8 mouse cellular contexts compared by ENCODE assay signal in genomic region chr19:53037925-53038419, GRCm38 (mm10). TPM values are rescaled to one million over a fixed set of nuclear protein-coding genes. Genes with fewer than 3 reads are reported as not detected.
DNase-seq lines count a peak whose midpoint lies in the region; ATAC-seq and TF ChIP-seq lines count a peak whose summit lies in the region.

No protein-coding gene starts in this region.

- 0% methylated on average over 27 of the region's 28 CpGs for WGBS in limb, embryonic 11.5 days
- WGBS in neural tube, embryonic 14.5 days = 1% methylated on average over 28 of the region's 28 CpGs

- intact Hi-C loops in left cerebral cortex, postnatal 10 days (cut with DNase I) = loop anchor here (5.0 to 10.0 kb wide), 2 partner anchors 104 to 187 kb away; partner anchors contain the start of gene Add3

- H3K36me3 ChIP-seq in testis, adult 2 months (ENCODE audit: control insufficient read depth, insufficient read depth, low read length) = no peaks in the 10 kb centered on the region
- no peaks in the 10 kb centered on the region for H3K36me3 ChIP-seq in limb, embryonic 11.5 days (ENCODE audit: control insufficient read depth, insufficient read depth, low read length)
- H3K36me3 ChIP-seq in neural tube, embryonic 14.5 days (ENCODE audit: control insufficient read depth, insufficient read depth, low read length) = no peaks in the 10 kb centered on the region

- no peak for TF ChIP-seq POLR2A in testis, adult 2 months (IDR thresholded peaks at IDR 0.05; ENCODE audit: control insufficient read depth, low read depth, low read length)

- peaks cover 24% of the 10 kb centered on the region for H3K4me1 ChIP-seq in testis, adult 2 months (ENCODE audit: control insufficient read depth, insufficient read depth, low read length)
- peaks cover 9% of the 10 kb centered on the region for H3K4me1 ChIP-seq in limb, embryonic 11.5 days (ENCODE audit: control insufficient read depth, insufficient read depth, low read length)
- H3K4me1 ChIP-seq in neural tube, embryonic 14.5 days (ENCODE audit: control insufficient read depth, insufficient read depth, low read length) = peaks cover 11% of the 10 kb centered on the region

- peak overlapping the region; percentile 66 for H3K4me2 ChIP-seq in limb, embryonic 11.5 days (ENCODE audit: low read depth, severe bottlenecking)
- H3K4me2 ChIP-seq in neural tube, embryonic 14.5 days (ENCODE audit: low read depth, low read length) = peak overlapping the region; percentile 92

- H3K4me3 ChIP-seq in testis, adult 2 months (ENCODE audit: control insufficient read depth, low read depth, low read length) = peak overlapping the region; percentile 94
- H3K4me3 ChIP-seq in limb, embryonic 11.5 days (ENCODE audit: low read depth, low read length) = peak overlapping the region; percentile 93
- H3K4me3 ChIP-seq in neural tube, embryonic 14.5 days (ENCODE audit: low read depth, low read length) = peak overlapping the region; percentile 93

- peak overlapping the region; percentile 87 for H3K27ac ChIP-seq in testis, adult 2 months (ENCODE audit: control insufficient read depth, insufficient read depth, low read depth, low read length)
- 0 out of 2 replicates have a peak overlapping the region, but pooled peaks have one; percentile 75 for H3K27ac ChIP-seq in limb, embryonic 11.5 days (replicated peaks; ENCODE audit: low read depth, low read length)
- H3K27ac ChIP-seq in neural tube, embryonic 14.5 days (ENCODE audit: low read depth, low read length) = peak overlapping the region; percentile 87

- peak; percentile 39; the same call in 1 of the 2 replicates for ATAC-seq in cerebellum, adult (ENCODE audit: insufficient number of reproducible peaks, low FRiP score, low TSS enrichment)
- ATAC-seq in limb, embryonic 11.5 days (ENCODE audit: insufficient number of reproducible peaks, low FRiP score, low TSS enrichment, low read depth) = no peak; the same call in none of the 2 replicates
- peak; percentile 78 for ATAC-seq in neural tube, embryonic 14.5 days (ENCODE audit: low read depth)

- H3K9ac ChIP-seq in limb, embryonic 11.5 days (ENCODE audit: low read length) = peak overlapping the region; percentile 95
- peak overlapping the region; percentile 98 for H3K9ac ChIP-seq in neural tube, embryonic 14.5 days (replicated peaks; ENCODE audit: low read depth, low read length)

- H3K9me3 ChIP-seq in limb, embryonic 11.5 days (ENCODE audit: control insufficient read depth, low read length) = no peaks in the 10 kb centered on the region
- H3K9me3 ChIP-seq in neural tube, embryonic 14.5 days (ENCODE audit: control insufficient read depth, low read length) = no peaks in the 10 kb centered on the region

- H3K27me3 ChIP-seq in testis, adult 2 months (ENCODE audit: control insufficient read depth, insufficient read depth, low read length) = no peaks in the 10 kb centered on the region
- no peaks in the 10 kb centered on the region for H3K27me3 ChIP-seq in limb, embryonic 11.5 days (ENCODE audit: control insufficient read depth, insufficient read depth, low read length)
- no peaks in the 10 kb centered on the region for H3K27me3 ChIP-seq in neural tube, embryonic 14.5 days (ENCODE audit: control insufficient read depth, insufficient read depth, low read length)

- DNase-seq in cerebellum, postnatal 36 days = no peak
- no peak for DNase-seq in testis, postnatal 10 days (ENCODE audit: low spot score)
- DNase-seq in limb, embryonic 11.5 days (ENCODE audit: low spot score) = no peak
- no peak for DNase-seq in layer of hippocampus, adult 11-12 months (ENCODE audit: low spot score)
- no peak for DNase-seq in left cerebral cortex, postnatal 10 days (ENCODE audit: extremely low spot score in 1 of 2, low spot score in 2 of 2)

- no peak for TF ChIP-seq CTCF in testis, adult 2 months (IDR thresholded peaks at IDR 0.05; ENCODE audit: control insufficient read depth, insufficient read depth, insufficient replicate concordance, low read depth, low read length)

RNA-seq across cellular contexts. Expression of gene Xpnpep1, which starts 2.0 kb away (rescaled TPM):
- polyA plus RNA-seq in testis, adult 2 months (2012; rRNA removed) = 138 and 141 TPM in 2 replicates
- 166 and 173 TPM in 2 replicates for polyA plus RNA-seq in limb, embryonic 11.5 days (2014; fragmentation: Nextera tagmentation; extraction: Ambion mirVana)
- polyA plus RNA-seq in neural tube, embryonic 14.5 days (2014; fragmentation: Nextera tagmentation; extraction: Ambion mirVana) = 123 and 138 TPM in 2 replicates
- total RNA-seq in left cerebral cortex, postnatal 10 days (2021) = 100 to 1,000 TPM; 108 to 113 TPM
